Mouse (Mus musculus) hindbrain, embryonic 15.5 days (tissue): ENCODE data around the gene Fbxo27. TPM values are rescaled to one million over a fixed set of nuclear protein-coding genes. Genes with fewer than 3 reads are reported as not detected.
"Not testable (repeated sequence)": the region's sequence is repeated elsewhere in the genome, so short reads cannot be mapped to it uniquely, and the experiment has no call there.

Source experiments
- ATAC-seq: fragments of 200-750 bp; cut with Nextera tagmentation; 2 replicates; pipeline ENCODE4 v1.8.0; 2017; ENCODE audit warnings: low read depth, moderate number of reproducible peaks, moderate TSS enrichment; ENCODE audit not compliant: low FRiP score
- H3K27ac ChIP-seq: fragments of 300-500 bp; sonication (generic); replicated peaks from 2 replicates; pipeline ENCODE4 v1.5.1; 2015; ENCODE audit warnings: mild to moderate bottlenecking, inconsistent platforms
- H3K27me3 ChIP-seq: fragments of 300-500 bp; sonication (generic); 2 replicates; pipeline ENCODE4 v1.6.1; 2015; ENCODE audit warnings: control low read depth, inconsistent platforms
- H3K36me3 ChIP-seq: fragments of 300-500 bp; sonication (generic); 2 replicates; pipeline ENCODE4 v1.6.1; 2015; ENCODE audit warnings: control low read depth, inconsistent platforms
- H3K4me1 ChIP-seq: fragments of 300-500 bp; sonication (generic); replicated peaks from 2 replicates; pipeline ENCODE4 v1.6.1; 2015; ENCODE audit warnings: control low read depth, inconsistent platforms
- H3K4me2 ChIP-seq: fragments of 300-500 bp; sonication (generic); 2 replicates; pipeline ENCODE4 v1.6.1; 2015; ENCODE audit warnings: moderate library complexity, mild to moderate bottlenecking, inconsistent platforms
- H3K4me3 ChIP-seq: fragments of 300-500 bp; sonication (generic); 2 replicates; pipeline ENCODE4 v1.5.1; 2015; ENCODE audit warnings: mild to moderate bottlenecking, inconsistent platforms
- H3K9ac ChIP-seq: fragments of 300-500 bp; sonication (generic); 2 replicates; pipeline ENCODE4 v1.6.1; 2015; ENCODE audit warnings: inconsistent platforms
- H3K9me3 ChIP-seq: fragments of 300-500 bp; sonication (generic); 2 replicates; pipeline ENCODE4 v1.6.1; 2016; ENCODE audit warnings: control low read depth, inconsistent platforms
- WGBS: fragments of 180-500 bp; shearing (Covaris S2); methylation state at CpG from one replicate; pipeline ENCODE4 v1.1.7; 2015; 5-methylcytosine and 5-hydroxymethylcytosine counted together
- polyA plus RNA-seq: library from polyadenylated mRNA; unstranded; fragments of >200 nt; fragmentation: Nextera tagmentation; extraction: Ambion mirVana; gene quantifications from 2 replicates; pipeline ENCODE4 v1.2.1, GENCODE M21; 2015

Fbxo27 gene
- polyA plus RNA-seq = 10.1 and 13.4 TPM in 2 replicates

GRCm38 (mm10) chr7:28692545-28693320 is at the start of gene Fbxo27:
Gene Fbxo27 (plus strand): TSS chr7:28692849.
- H3K9me3 ChIP-seq = no peaks in the 10 kb centered on the region
- ATAC-seq = peak; percentile 61
- no peaks in the 10 kb centered on the region for H3K36me3 ChIP-seq
- H3K27me3 ChIP-seq = no peaks in the 10 kb centered on the region
- peak within 1 kb of the TSS; percentile 71 for H3K27ac ChIP-seq
- H3K4me3 ChIP-seq = peak within 1 kb of the TSS; percentile 63
- H3K9ac ChIP-seq = peak within 1 kb of the TSS; percentile 63
- H3K4me2 ChIP-seq = peak within 1 kb of the TSS; percentile 78
- WGBS = 23% methylated on average over 30 of the region's 30 CpGs
- peaks cover 14% of the 10 kb centered on the region for H3K4me1 ChIP-seq

- Histone ChIP-seq H3K9me3 (no peaks in the 10 kb centered on the region), H3K9ac (no peak overlapping the region), H3K36me3 (no peaks in the 10 kb centered on the region), H3K27me3 (no peaks in the 10 kb centered on the region), H3K4me1 (no peaks in the 10 kb centered on the region), H3K4me3 (no peak overlapping the region), H3K27ac (no peak overlapping the region), H3K4me2 (no peak overlapping the region)
- WGBS = 38% methylated on average over 6 of the region's 6 CpGs
- no peak for ATAC-seq
These were observed 47.3 kb upstream of the Fbxo27 start for GRCm38 (mm10) chr7:28645366-28645765.

- ATAC-seq = no peak
- H3K9me3 ChIP-seq = no peaks in the 10 kb centered on the region
- H3K9ac ChIP-seq = no peak overlapping the region
- 91% methylated on average over 2 of the region's 2 CpGs for WGBS
- H3K36me3 ChIP-seq = no peaks in the 10 kb centered on the region
- H3K4me2 ChIP-seq = no peak overlapping the region
- no peak overlapping the region for H3K27ac ChIP-seq
- H3K4me1 ChIP-seq = no peaks in the 10 kb centered on the region
- no peaks in the 10 kb centered on the region for H3K27me3 ChIP-seq
- no peak overlapping the region for H3K4me3 ChIP-seq
These were observed 46.6 kb upstream of the Fbxo27 start for GRCm38 (mm10) chr7:28645947-28646475.

GRCm38 (mm10) chr7:28647016-28647415 is 45.6 kb upstream of the Fbxo27 start:
- H3K27ac ChIP-seq = no peak overlapping the region
- 56% methylated on average over 7 of the region's 7 CpGs for WGBS
- no peaks in the 10 kb centered on the region for H3K27me3 ChIP-seq
- H3K9me3 ChIP-seq = no peaks in the 10 kb centered on the region
- no peaks in the 10 kb centered on the region for H3K4me1 ChIP-seq
- no peak overlapping the region for H3K9ac ChIP-seq
- no peak overlapping the region for H3K4me2 ChIP-seq
- H3K36me3 ChIP-seq = no peaks in the 10 kb centered on the region
- H3K4me3 ChIP-seq = no peak overlapping the region
- ATAC-seq = no peak

GRCm38 (mm10) chr7:28651157-28651556 is 41.5 kb upstream of the Fbxo27 start:
- H3K9me3 ChIP-seq = no peaks in the 10 kb centered on the region
- 88% methylated on average over 2 of the region's 2 CpGs for WGBS

GRCm38 (mm10) chr7:28656430-28656829 is 36.2 kb upstream of the Fbxo27 start:
- Histone ChIP-seq H3K27ac (no peak overlapping the region), H3K4me3 (no peak overlapping the region)
- WGBS = 47% methylated on average over 4 of the region's 4 CpGs

More at GRCm38 (mm10) chr7:28651157-28651556, 41.5 kb upstream of the Fbxo27 start:
- Histone ChIP-seq H3K27me3 (no peaks in the 10 kb centered on the region), H3K4me1 (no peaks in the 10 kb centered on the region), H3K36me3 (no peaks in the 10 kb centered on the region), H3K4me3 (no peak overlapping the region), H3K27ac (no peak overlapping the region), H3K4me2 (no peak overlapping the region), H3K9ac (no peak overlapping the region)
- no peak for ATAC-seq

GRCm38 (mm10) chr7:28665620-28666579 is 26.7 kb upstream of the Fbxo27 start:
- peak; percentile 56; the same call in 1 of the 2 replicates for ATAC-seq
- H3K36me3 ChIP-seq = no peaks in the 10 kb centered on the region
- 34% methylated on average over 15 of the region's 15 CpGs for WGBS
- no peak overlapping the region for H3K4me3 ChIP-seq
- no peaks in the 10 kb centered on the region for H3K27me3 ChIP-seq
- H3K27ac ChIP-seq = peak overlapping the region; percentile 7
- no peaks in the 10 kb centered on the region for H3K9me3 ChIP-seq
- H3K9ac ChIP-seq = no peak overlapping the region
- peaks cover 10% of the 10 kb centered on the region for H3K4me1 ChIP-seq
- peak overlapping the region; percentile 29 for H3K4me2 ChIP-seq

More at GRCm38 (mm10) chr7:28656430-28656829, 36.2 kb upstream of the Fbxo27 start:
- Histone ChIP-seq H3K36me3 (no peaks in the 10 kb centered on the region), H3K9ac (no peak overlapping the region), H3K9me3 (no peaks in the 10 kb centered on the region), H3K4me2 (no peak overlapping the region), H3K27me3 (no peaks in the 10 kb centered on the region), H3K4me1 (no peaks in the 10 kb centered on the region)
- no peak for ATAC-seq

- H3K36me3 ChIP-seq = no peaks in the 10 kb centered on the region
- peaks cover 2% of the 10 kb centered on the region; the same call in 1 of the 2 replicates for H3K4me1 ChIP-seq
- H3K4me2 ChIP-seq = no peak overlapping the region
- no peak overlapping the region for H3K9ac ChIP-seq
- ATAC-seq = no peak
- 77% methylated on average over 4 of the region's 4 CpGs for WGBS
- H3K4me3 ChIP-seq = no peak overlapping the region
- H3K9me3 ChIP-seq = no peaks in the 10 kb centered on the region
- no peak overlapping the region for H3K27ac ChIP-seq
- H3K27me3 ChIP-seq = no peaks in the 10 kb centered on the region
These were observed 21.5 kb upstream of the Fbxo27 start for GRCm38 (mm10) chr7:28671172-28671571.

- Histone ChIP-seq H3K27me3 (no peaks in the 10 kb centered on the region), H3K4me3 (no peak overlapping the region), H3K4me2 (no peak overlapping the region), H3K9ac (no peak overlapping the region), H3K4me1 (no peaks in the 10 kb centered on the region), H3K27ac (no peak overlapping the region), H3K36me3 (no peaks in the 10 kb centered on the region), H3K9me3 (no peaks in the 10 kb centered on the region)
- 88% methylated on average over 5 of the region's 5 CpGs for WGBS
- no peak for ATAC-seq
These were observed 20.4 kb upstream of the Fbxo27 start for GRCm38 (mm10) chr7:28672276-28672675.

- H3K4me2 ChIP-seq, H3K4me3 ChIP-seq, ATAC-seq, H3K27me3 ChIP-seq, H3K36me3 ChIP-seq, H3K4me1 ChIP-seq, H3K9me3 ChIP-seq, H3K27ac ChIP-seq, H3K9ac ChIP-seq: not testable (repeated sequence)
- WGBS = 69% methylated on average over 5 of the region's 5 CpGs
These were observed 19.9 kb upstream of the Fbxo27 start for GRCm38 (mm10) chr7:28672786-28673185.

GRCm38 (mm10) chr7:28674994-28675393 is 17.7 kb upstream of the Fbxo27 start:
- Histone ChIP-seq H3K27me3 (no peaks in the 10 kb centered on the region), H3K9me3 (no peaks in the 10 kb centered on the region), H3K36me3 (no peaks in the 10 kb centered on the region), H3K4me2 (no peak overlapping the region), H3K4me1 (no peaks in the 10 kb centered on the region), H3K4me3 (no peak overlapping the region), H3K9ac (no peak overlapping the region), H3K27ac (no peak overlapping the region)
- no peak for ATAC-seq
- WGBS = 80% methylated on average over 9 of the region's 9 CpGs

- Histone ChIP-seq H3K9me3 (no peaks in the 10 kb centered on the region), H3K27me3 (no peaks in the 10 kb centered on the region), H3K36me3 (no peaks in the 10 kb centered on the region), H3K4me2 (no peak overlapping the region), H3K4me1 (no peaks in the 10 kb centered on the region), H3K9ac (no peak overlapping the region), H3K4me3 (no peak overlapping the region), H3K27ac (no peak overlapping the region)
- WGBS = 38% methylated on average over 11 of the region's 11 CpGs
- ATAC-seq = no peak
These were observed 16.9 kb upstream of the Fbxo27 start for GRCm38 (mm10) chr7:28675746-28676145.
